Mouse (Mus musculus): ENCODE measurements around the gene Lpcat1.

- TF ChIP-seq GATA1 (IDR thresholded peaks at IDR 0.05; ENCODE audit: borderline replicate concordance, low read length) (no peak), FLI1 (IDR thresholded peaks at IDR 0.05; ENCODE audit: low read length) (no peak)
These were observed 9.8 kb downstream of the Lpcat1 start for GRCm38 (mm10) chr13:73476796-73477195.

All from megakaryocyte, embryonic 14.5 days (primary cell).